Mouse (Mus musculus) neural tube, embryonic 12.5 days (tissue): ENCODE results near the gene Nop58. TPM values are rescaled to one million over a fixed set of nuclear protein-coding genes. Genes with fewer than 3 reads are reported as not detected.

Experiments used
- ATAC-seq: fragments of 200-750 bp; cut with Nextera tagmentation; 2 replicates; pipeline ENCODE4 v1.8.0; 2017; ENCODE audit warnings: low read depth, mild to moderate bottlenecking, moderate TSS enrichment, moderate library complexity; ENCODE audit not compliant: low FRiP score
- H3K27ac ChIP-seq: fragments of 300-500 bp; sonication (generic); 2 replicates; pipeline ENCODE4 v1.5.1; 2016
- H3K27me3 ChIP-seq: fragments of 300-500 bp; sonication (generic); replicated peaks from 2 replicates; pipeline ENCODE4 v1.6.1; 2016; ENCODE audit warnings: mild to moderate bottlenecking
- H3K36me3 ChIP-seq: fragments of 300-500 bp; sonication (generic); 2 replicates; pipeline ENCODE4 v1.6.1; 2016; ENCODE audit warnings: mild to moderate bottlenecking
- H3K4me1 ChIP-seq: fragments of 300-500 bp; sonication (generic); 2 replicates; pipeline ENCODE4 v1.6.1; 2016
- H3K4me2 ChIP-seq: fragments of 300-500 bp; sonication (generic); replicated peaks from 2 replicates; pipeline ENCODE4 v1.6.1; 2016; ENCODE audit warnings: mild to moderate bottlenecking
- H3K4me3 ChIP-seq: fragments of 300-500 bp; sonication (generic); 2 replicates; pipeline ENCODE4 v1.5.1; 2016
- H3K9ac ChIP-seq: fragments of 300-500 bp; sonication (generic); 2 replicates; pipeline ENCODE4 v1.6.1; 2016; ENCODE audit warnings: mild to moderate bottlenecking
- H3K9me3 ChIP-seq: fragments of 300-500 bp; sonication (generic); 2 replicates; pipeline ENCODE4 v1.6.1; 2016; ENCODE audit warnings: mild to moderate bottlenecking
- WGBS: fragments of 180-500 bp; shearing (Covaris S2); methylation state at CpG from one replicate; pipeline ENCODE4 v1.1.7; 2016; 5-methylcytosine and 5-hydroxymethylcytosine counted together
- polyA plus RNA-seq: library from polyadenylated mRNA; unstranded; fragments of >200 nt; fragmentation: Nextera tagmentation; extraction: Ambion mirVana; gene quantifications from 2 replicates; pipeline ENCODE4 v1.2.1, GENCODE M21; 2016

Nop58 gene
- polyA plus RNA-seq, 1 experiment from 2014 or later, result 211 TPM

DNA sequence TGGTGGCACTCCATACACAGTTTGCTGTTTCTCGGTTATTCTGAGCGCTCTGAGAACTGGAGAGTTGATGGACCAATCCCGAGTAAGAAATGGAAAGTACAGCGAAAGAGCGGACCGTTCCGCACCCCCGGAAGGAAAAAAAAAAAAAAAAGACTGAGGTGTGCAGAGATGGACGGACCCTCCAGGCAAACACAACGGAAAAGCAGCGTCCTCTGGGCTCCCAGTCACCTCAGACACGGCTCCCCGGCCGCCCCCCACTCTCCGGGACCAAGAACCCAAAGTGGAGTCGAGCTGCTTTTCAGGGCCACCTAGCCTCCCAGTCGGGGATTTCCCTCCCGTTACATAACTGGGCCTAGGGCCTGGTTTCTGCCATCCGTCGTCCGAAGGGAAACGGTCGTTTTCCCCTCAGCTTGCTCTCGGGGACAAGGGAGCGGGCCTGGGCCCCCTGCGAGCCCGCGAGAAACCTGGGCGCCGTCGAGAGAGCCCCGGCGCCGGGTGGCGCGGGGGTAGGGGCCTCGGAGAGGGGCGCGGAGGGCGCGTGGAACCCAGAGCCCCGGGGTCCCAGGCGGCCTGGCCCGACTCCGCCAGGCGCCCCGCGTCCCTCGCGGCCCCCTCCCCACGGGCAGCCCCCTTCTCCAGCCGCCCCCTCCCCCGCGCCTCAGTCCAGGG is 14.7 kb upstream of the Nop58 start:
- no peaks in the 10 kb centered on the region for H3K9me3 ChIP-seq
- ATAC-seq, result peak; percentile 8; the same call in 1 of the 2 replicates
- H3K36me3 ChIP-seq, result peaks cover 3% of the 10 kb centered on the region; the same call in 1 of the 2 replicates
- H3K4me1 ChIP-seq, result peaks cover 13% of the 10 kb centered on the region
- WGBS, result under 1% methylated on average over 53 of the region's 54 CpGs
- H3K4me2 ChIP-seq, result peak overlapping the region; percentile 85
- H3K9ac ChIP-seq, result peak overlapping the region; percentile 99
- H3K4me3 ChIP-seq, result peak overlapping the region; percentile 99
- peak overlapping the region; percentile 87 for H3K27ac ChIP-seq
- no peaks in the 10 kb centered on the region for H3K27me3 ChIP-seq

DNA sequence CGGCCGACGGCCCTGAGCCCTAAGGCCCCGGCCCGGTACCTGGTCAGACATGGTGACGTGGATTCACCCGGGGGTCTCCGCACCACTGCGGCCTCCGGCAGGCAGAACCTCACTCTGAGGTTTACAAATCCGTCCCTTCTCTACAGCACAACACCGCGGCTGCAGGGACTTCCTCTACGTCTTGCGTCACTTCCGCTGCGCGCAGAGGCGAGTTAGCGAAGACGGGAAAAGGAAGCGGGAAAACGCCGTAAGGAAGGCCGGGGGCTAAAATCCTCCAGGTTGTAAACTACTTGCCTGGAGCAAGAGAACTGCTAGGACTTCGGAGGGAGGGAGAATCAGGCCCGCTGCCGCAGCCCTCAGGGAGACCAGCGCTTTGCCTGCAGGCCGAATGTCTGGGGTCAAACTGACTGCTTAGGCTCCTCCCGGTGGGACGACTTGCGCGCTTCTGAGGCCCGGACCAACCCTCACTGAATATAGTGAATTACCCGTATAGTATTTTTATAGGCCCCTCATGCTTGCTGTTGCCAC is 14.1 kb upstream of the Nop58 start, which contains the start of gene Sumo1:
Gene Sumo1 (minus strand): TSS at position 194 of the 528 bp plus-strand sequence.
- H3K4me1 ChIP-seq, result peaks cover 13% of the 10 kb centered on the region
- peaks cover 3% of the 10 kb centered on the region; the same call in 1 of the 2 replicates for H3K36me3 ChIP-seq
- H3K27ac ChIP-seq, result peak within 1 kb of the TSS; percentile 87
- H3K4me3 ChIP-seq, result peak within 1 kb of the TSS; percentile 99
- peak within 1 kb of the TSS; percentile 99 for H3K9ac ChIP-seq
- no peaks in the 10 kb centered on the region for H3K27me3 ChIP-seq
- peak; percentile 95 for ATAC-seq
- H3K9me3 ChIP-seq, result no peaks in the 10 kb centered on the region
- H3K4me2 ChIP-seq, result peak within 1 kb of the TSS; percentile 85
- under 1% methylated on average over 33 of the region's 36 CpGs for WGBS

DNA sequence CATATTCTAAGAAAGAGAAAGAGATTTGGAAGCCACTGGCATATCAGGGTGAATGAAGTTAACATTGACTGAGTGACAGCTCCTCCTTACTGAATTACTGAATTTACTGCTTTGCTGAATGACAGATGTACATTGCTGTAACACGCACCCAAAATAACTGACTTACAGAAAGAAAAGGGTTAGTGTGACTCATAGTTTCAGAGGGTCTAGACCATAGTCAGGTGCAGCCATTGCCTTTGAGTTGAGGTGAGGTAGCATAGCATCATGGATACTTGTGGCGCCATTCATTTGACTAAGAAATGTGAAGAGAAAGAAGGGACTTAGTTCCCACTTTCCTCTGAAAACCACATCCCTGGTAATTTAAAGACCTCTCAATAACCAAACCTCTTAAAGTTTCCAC is 11.1 kb upstream of the Nop58 start:
- Histone ChIP-seq H3K4me2 (no peak overlapping the region), H3K4me1 (peaks cover 10% of the 10 kb centered on the region), H3K27me3 (no peaks in the 10 kb centered on the region), H3K36me3 (peaks cover 3% of the 10 kb centered on the region; the same call in 1 of the 2 replicates), H3K9me3 (no peaks in the 10 kb centered on the region), H3K9ac (no peak overlapping the region), H3K27ac (no peak overlapping the region), H3K4me3 (no peak overlapping the region)
- WGBS, result 98% methylated on average over 2 of the region's 2 CpGs
- ATAC-seq, result no peak

DNA sequence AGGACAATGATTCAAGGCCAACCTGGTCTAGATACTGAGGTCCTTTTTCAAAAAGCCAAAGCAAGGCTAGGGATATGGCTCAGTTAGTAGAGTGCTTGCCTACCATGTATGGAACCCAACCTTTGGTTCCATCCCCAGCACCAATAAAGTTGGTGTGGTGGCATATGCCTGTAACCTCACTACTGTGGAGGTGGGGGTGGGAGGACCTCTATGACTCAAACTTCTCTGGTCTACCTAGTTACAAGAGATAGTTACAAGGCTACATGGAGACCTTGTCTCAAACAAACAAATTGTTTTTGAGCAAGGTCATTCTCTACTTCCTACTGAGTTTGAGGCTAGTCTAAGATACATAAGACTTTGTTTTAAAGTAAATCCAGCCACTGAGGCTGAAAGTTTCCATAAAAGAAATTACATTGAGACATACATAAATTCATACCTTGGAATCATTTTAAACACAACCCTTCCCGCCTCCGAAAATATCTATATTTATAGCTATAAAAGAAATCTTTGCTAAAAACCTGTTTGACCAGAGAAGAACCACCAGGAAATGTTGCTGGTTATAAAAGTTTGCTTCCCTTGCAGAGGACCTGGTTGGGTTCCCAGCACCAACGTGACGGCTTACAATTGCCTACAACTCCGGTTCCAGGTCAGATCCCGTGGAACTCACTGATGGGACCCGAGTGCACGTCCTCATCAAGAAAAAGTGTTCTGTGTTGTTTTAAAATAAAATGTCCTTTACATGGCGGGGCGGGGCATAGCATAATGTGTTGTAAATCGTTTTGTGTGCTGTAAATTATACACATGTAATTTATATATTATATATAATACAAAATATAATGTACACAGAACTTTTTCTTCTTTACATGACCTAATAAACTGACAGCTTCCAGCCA is 599 bp upstream of the Nop58 start:
- no peaks in the 10 kb centered on the region for H3K9me3 ChIP-seq
- H3K4me1 ChIP-seq, result peaks cover 13% of the 10 kb centered on the region
- no peaks in the 10 kb centered on the region for H3K36me3 ChIP-seq
- peak overlapping the region; percentile 91 for H3K4me2 ChIP-seq
- H3K4me3 ChIP-seq, result peak overlapping the region; percentile 32
- 11% methylated on average over 11 of the region's 11 CpGs for WGBS
- no peak overlapping the region for H3K27ac ChIP-seq
- no peaks in the 10 kb centered on the region for H3K27me3 ChIP-seq
- no peak; the same call in 1 of the 2 replicates for ATAC-seq
- H3K9ac ChIP-seq, result 0 out of 2 replicates have a peak overlapping the region, but pooled peaks have one; percentile 47

DNA sequence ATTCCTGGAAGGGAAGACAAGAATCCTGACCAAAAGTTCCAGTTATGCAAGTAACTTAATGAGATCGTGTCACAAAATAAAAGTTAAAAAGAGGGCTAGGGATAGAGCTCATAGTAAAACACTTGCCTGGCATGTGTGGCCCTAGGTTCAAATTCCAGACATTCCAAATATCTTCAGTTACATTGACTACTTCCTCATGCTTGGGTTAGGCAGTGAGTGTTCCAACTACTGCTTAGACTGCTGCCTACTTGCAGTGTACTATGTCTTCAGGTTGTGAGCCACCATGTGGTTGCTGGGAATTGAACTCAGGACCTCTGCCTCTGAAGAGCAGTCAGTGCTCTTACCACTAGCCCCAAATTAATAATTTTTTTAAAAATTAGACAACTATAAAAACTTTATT is 2.7 kb downstream of the Nop58 start:
- peaks cover 16% of the 10 kb centered on the region for H3K36me3 ChIP-seq
- H3K9ac ChIP-seq, result no peak overlapping the region
- H3K9me3 ChIP-seq, result no peaks in the 10 kb centered on the region
- no peak overlapping the region for H3K27ac ChIP-seq
- no peaks in the 10 kb centered on the region for H3K27me3 ChIP-seq
- H3K4me2 ChIP-seq, result no peak overlapping the region; the same call in 1 of the 2 replicates
- no peak overlapping the region for H3K4me3 ChIP-seq
- H3K4me1 ChIP-seq, result peaks cover 13% of the 10 kb centered on the region
- ATAC-seq, result no peak
- 77% methylated on average over 1 of the region's 1 CpGs for WGBS

DNA sequence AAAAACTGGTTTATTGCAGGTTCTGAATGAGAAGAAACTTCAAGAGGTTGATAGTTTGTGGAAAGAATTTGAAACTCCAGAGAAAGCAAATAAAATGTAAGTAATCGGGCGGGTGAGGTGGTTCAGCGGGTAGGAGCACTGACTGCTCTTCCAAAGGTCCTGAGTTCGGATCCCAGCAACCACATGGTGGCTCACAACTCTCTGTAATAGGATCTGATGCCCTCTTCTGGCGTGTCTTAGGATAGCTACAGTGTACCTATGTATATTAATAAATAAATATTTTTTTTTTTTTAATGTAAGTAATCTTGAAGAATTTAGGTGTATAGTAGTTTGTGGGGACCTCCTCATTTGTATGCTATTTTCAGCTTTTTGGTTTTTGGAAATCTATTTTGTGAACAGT is 5.7 kb downstream of the Nop58 start:
- H3K27me3 ChIP-seq, result no peaks in the 10 kb centered on the region
- H3K4me3 ChIP-seq, result no peak overlapping the region
- H3K9me3 ChIP-seq, result no peaks in the 10 kb centered on the region
- H3K4me1 ChIP-seq, result peaks cover 13% of the 10 kb centered on the region
- 92% methylated on average over 5 of the region's 5 CpGs for WGBS
- H3K9ac ChIP-seq, result no peak overlapping the region
- no peak overlapping the region for H3K27ac ChIP-seq
- ATAC-seq, result no peak
- H3K4me2 ChIP-seq, result no peak overlapping the region
- H3K36me3 ChIP-seq, result peaks cover 38% of the 10 kb centered on the region

DNA sequence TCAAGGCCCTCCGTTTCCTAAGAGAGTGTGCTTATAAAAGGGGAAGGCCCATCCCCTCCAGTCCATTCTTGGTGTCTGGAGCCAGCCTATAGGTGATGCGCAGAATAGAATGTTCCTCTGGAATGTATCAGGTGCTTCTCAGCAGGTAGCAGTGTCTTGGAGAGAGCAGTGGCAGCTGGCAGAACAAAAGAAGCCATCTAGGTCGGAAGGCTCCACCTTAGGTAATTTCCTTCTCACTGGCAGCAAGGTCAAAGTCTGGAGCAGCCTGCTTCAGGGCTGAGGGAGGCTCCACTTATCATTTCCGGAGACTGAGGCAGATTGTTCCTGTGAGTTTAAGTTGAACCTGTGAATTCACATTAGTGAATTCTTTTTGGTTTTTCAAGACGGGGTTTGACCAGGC is 13.0 kb downstream of the Nop58 start:
- H3K9me3 ChIP-seq, result no peaks in the 10 kb centered on the region
- no peak overlapping the region for H3K4me3 ChIP-seq
- no peak overlapping the region for H3K27ac ChIP-seq
- H3K36me3 ChIP-seq, result peaks cover 76% of the 10 kb centered on the region
- no peaks in the 10 kb centered on the region for H3K27me3 ChIP-seq
- no peak overlapping the region for H3K9ac ChIP-seq
- 90% methylated on average over 5 of the region's 5 CpGs for WGBS
- no peaks in the 10 kb centered on the region for H3K4me1 ChIP-seq
- no peak overlapping the region for H3K4me2 ChIP-seq
- ATAC-seq, result no peak

DNA sequence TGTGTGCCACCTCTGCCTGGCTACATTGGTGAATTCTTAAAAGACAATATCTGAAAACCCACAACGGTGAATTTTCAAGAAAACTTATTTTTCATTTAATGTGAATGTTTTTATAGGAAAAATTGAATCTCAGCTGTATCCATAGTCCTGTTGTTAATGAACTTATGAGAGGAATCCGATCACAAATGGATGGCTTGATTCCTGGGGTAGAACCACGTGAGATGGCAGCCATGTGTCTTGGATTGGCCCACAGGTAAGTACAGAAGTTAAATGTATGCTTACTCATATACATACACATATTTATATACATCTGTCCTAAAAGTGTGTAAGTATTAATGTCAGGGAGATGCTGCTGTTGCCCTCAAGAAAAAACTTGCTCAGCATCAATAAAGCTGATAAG is 13.4 kb downstream of the Nop58 start:
- ATAC-seq, result no peak
- peaks cover 75% of the 10 kb centered on the region for H3K36me3 ChIP-seq

DNA sequence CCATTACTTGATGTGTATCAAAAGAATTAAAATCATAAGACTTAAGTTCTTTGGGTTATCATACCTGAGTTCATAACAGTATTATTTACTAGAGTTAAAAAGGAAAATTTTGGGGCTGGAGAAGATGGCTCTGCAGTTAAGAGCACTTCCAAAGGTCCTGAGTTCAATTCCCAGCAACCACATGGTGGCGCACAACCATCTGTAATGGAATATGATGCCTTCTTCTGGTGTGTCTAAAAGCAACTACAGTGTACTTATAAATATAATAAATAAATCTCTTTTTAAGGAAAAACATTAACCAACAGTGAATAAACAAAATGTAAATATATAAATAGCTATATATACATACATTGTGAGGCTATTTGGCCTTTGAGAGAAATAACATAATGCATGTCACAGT is 17.0 kb downstream of the Nop58 start:
- Histone ChIP-seq H3K4me3 (no peak overlapping the region), H3K4me1 (no peaks in the 10 kb centered on the region), H3K36me3 (peaks cover 76% of the 10 kb centered on the region), H3K4me2 (no peak overlapping the region), H3K27ac (no peak overlapping the region), H3K9ac (no peak overlapping the region), H3K27me3 (no peaks in the 10 kb centered on the region), H3K9me3 (no peaks in the 10 kb centered on the region)
- ATAC-seq, result no peak
- WGBS, result 96% methylated on average over 1 of the region's 1 CpGs

More for the DNA sequence above, 13.4 kb downstream of the Nop58 start:
- Histone ChIP-seq H3K27me3 (no peaks in the 10 kb centered on the region), H3K4me3 (no peak overlapping the region), H3K4me1 (no peaks in the 10 kb centered on the region), H3K27ac (no peak overlapping the region), H3K9ac (no peak overlapping the region), H3K4me2 (no peak overlapping the region), H3K9me3 (no peaks in the 10 kb centered on the region)
- WGBS, result 97% methylated on average over 3 of the region's 3 CpGs

DNA sequence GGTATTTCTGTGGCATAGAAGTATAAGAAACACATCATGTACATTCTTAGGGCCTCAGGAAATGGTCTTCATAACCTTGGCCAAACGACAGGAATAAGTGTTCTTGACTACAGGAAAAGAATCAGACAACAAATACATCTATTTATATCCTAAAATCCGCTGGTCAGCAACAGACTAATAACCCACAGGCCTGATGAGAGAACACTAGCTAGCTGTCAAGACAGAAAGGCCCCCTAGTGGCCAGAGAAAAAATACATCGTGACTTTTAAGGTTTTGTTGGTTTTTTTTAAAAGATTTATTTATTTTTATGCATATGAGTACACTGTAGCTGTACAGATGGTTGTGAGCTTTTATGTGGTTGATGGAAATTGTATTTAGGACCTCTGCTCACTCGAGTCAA is 35.1 kb downstream of the Nop58 start:
- Histone ChIP-seq H3K4me1 (no peaks in the 10 kb centered on the region), H3K9me3 (no peaks in the 10 kb centered on the region), H3K36me3 (peaks cover 31% of the 10 kb centered on the region), H3K4me2 (no peak overlapping the region), H3K4me3 (no peak overlapping the region), H3K27ac (no peak overlapping the region), H3K9ac (no peak overlapping the region), H3K27me3 (no peaks in the 10 kb centered on the region)
- ATAC-seq, result no peak
- 55% methylated on average over 4 of the region's 4 CpGs for WGBS

DNA sequence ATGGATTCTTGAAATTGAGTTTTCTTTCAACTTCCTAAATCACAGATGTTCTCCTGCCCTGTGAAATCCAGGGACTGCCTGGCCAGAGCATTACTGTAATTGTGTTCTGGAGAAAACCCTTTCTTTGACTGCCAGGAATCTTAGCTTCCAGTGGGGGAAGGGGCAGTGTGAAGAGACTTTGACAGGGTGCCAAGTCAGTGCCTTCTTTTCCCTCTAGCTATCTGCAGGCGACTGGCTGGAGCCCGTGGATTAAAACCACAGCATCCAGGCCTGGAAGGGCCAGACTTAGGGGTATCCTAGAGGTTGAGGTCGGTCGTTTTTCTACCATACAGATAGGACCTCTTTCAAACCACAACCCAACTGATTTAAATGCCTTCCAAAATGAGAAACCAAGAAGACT is 40.9 kb downstream of the Nop58 start:
- Histone ChIP-seq H3K4me3 (no peak overlapping the region), H3K9ac (no peak overlapping the region), H3K4me2 (no peak overlapping the region), H3K27ac (no peak overlapping the region), H3K4me1 (no peaks in the 10 kb centered on the region), H3K36me3 (peaks cover 4% of the 10 kb centered on the region; the same call in 1 of the 2 replicates), H3K27me3 (no peaks in the 10 kb centered on the region), H3K9me3 (no peaks in the 10 kb centered on the region)
- no peak for ATAC-seq
- 66% methylated on average over 4 of the region's 4 CpGs for WGBS

DNA sequence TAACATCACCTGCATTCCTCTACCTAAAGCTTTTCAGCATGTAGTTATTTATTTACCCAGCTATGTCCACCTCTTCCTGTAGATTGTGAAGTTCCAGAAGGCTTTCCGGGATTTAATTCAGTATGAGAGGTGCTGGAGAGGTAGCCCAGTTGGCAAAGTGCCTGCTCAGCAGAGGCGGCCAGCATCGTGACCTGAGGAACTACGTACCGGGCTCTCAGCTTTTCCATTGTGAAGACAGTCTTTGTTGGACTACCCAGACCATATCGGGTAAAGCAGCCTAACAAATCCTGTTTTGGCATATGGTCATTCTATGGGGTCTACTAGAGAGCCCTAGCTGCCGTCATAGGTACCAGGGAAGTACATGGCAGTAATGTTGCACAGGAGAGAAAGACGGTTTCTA is 45.3 kb downstream of the Nop58 start:
- Histone ChIP-seq H3K9ac (no peak overlapping the region), H3K9me3 (no peaks in the 10 kb centered on the region), H3K36me3 (no peaks in the 10 kb centered on the region), H3K4me3 (no peak overlapping the region), H3K4me2 (no peak overlapping the region), H3K27me3 (no peaks in the 10 kb centered on the region), H3K27ac (no peak overlapping the region), H3K4me1 (no peaks in the 10 kb centered on the region)
- ATAC-seq, result no peak
- 86% methylated on average over 8 of the region's 8 CpGs for WGBS
